Comparison of ENCODE assay signal across 10 mouse cellular contexts in the genomic region with DNA sequence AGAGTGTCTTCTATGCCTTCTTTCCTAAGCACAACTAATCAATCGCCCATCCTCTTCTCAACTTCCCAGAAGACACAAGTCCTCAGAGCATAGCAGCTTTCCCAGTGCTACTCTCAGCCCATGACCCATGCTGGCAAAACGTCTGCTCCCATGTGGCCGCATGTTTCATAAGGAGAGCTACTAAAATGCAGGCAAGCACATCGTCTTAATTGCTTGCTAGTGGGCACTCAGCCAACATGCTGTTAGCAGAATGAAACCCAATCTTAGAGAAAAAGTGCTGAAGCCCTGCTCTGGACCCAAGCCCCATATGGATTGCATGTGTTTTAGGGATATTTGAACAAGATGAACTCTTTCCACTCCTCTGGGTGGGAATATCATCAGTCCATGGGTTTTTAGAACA.
DNase-seq lines count a peak whose midpoint lies in the region; ATAC-seq and TF ChIP-seq lines count a peak whose summit lies in the region.
"Had no signal": no experiment of that assay in that cellular context is flagged by ENCODE, and none has a peak within 500 bp of the region (broad histone marks: within the 10 kb centered on the region; RNA-seq: fewer than 3 reads in every experiment).

No protein-coding gene starts in this region.

- peak; percentile 23 for DNase-seq in hindbrain, embryonic 11.5 days (ENCODE audit: low spot score)
- DNase-seq in NIH3T3 (ENCODE audit: low read depth), result peak; percentile 81
- no peak for DNase-seq in spleen, postnatal 14 days (ENCODE audit: low spot score in 2 of 2)
- no peak for DNase-seq in layer of hippocampus, postnatal 25 days (ENCODE audit: extremely low spot score in 1 of 2, low spot score in 1 of 2)
- DNase-seq in left cerebral cortex, adult 2 months (ENCODE audit: extremely low spot score in 1 of 2, low spot score in 2 of 2), result no peak

- no peaks in the 10 kb centered on the region for H3K9me3 ChIP-seq in hindbrain, embryonic 11.5 days (ENCODE audit: control insufficient read depth, low read length)
- H3K9me3 ChIP-seq in hindbrain, embryonic 13.5 days, result no peaks in the 10 kb centered on the region
- H3K9me3 ChIP-seq in forebrain, embryonic 16.5 days (ENCODE audit: control insufficient read depth, low read length), result no peaks in the 10 kb centered on the region
- H3K9me3 ChIP-seq in lung, embryonic 16.5 days (ENCODE audit: control insufficient read depth, low read length), result no peaks in the 10 kb centered on the region
- H3K9me3 ChIP-seq: intestine, embryonic 15.5 days; liver, embryonic 15.5 days had no signal

- no peaks in the 10 kb centered on the region for H3K36me3 ChIP-seq in hindbrain, embryonic 11.5 days (ENCODE audit: control insufficient read depth, insufficient read depth, low read length)
- H3K36me3 ChIP-seq in hindbrain, embryonic 13.5 days, result no peaks in the 10 kb centered on the region
- H3K36me3 ChIP-seq in forebrain, embryonic 16.5 days (ENCODE audit: control insufficient read depth, insufficient read depth), result no peaks in the 10 kb centered on the region
- no peaks in the 10 kb centered on the region for H3K36me3 ChIP-seq in lung, embryonic 16.5 days (ENCODE audit: control insufficient read depth, insufficient read depth, low read length)
- H3K36me3 ChIP-seq: intestine, embryonic 15.5 days; liver, embryonic 15.5 days had no signal

- ATAC-seq in hindbrain, embryonic 11.5 days (ENCODE audit: low FRiP score), result no peak
- no peak for ATAC-seq in hindbrain, embryonic 13.5 days (ENCODE audit: low FRiP score)
- ATAC-seq in forebrain, embryonic 16.5 days, result peak; percentile 77
- peak; percentile 91 for ATAC-seq in lung, embryonic 16.5 days (ENCODE audit: low read depth)
- ATAC-seq: intestine, embryonic 15.5 days had no signal

- H3K4me1 ChIP-seq in hindbrain, embryonic 11.5 days (replicated peaks; ENCODE audit: control insufficient read depth, insufficient read depth, low read length), result no peaks in the 10 kb centered on the region
- H3K4me1 ChIP-seq in hindbrain, embryonic 13.5 days (replicated peaks), result 0 out of 2 replicates have a peak, but pooled peaks cover 4% of the 10 kb centered on the region
- peaks cover 4% of the 10 kb centered on the region; the same call in 1 of the 2 replicates for H3K4me1 ChIP-seq in forebrain, embryonic 16.5 days (replicated peaks; ENCODE audit: control insufficient read depth, insufficient read depth, low read length)
- H3K4me1 ChIP-seq in lung, embryonic 16.5 days (replicated peaks; ENCODE audit: control insufficient read depth, insufficient read depth, low read length), result peaks cover 9% of the 10 kb centered on the region
- H3K4me1 ChIP-seq: intestine, embryonic 15.5 days; liver, embryonic 15.5 days had no signal

- no peaks in the 10 kb centered on the region for H3K27me3 ChIP-seq in hindbrain, embryonic 11.5 days (ENCODE audit: control insufficient read depth, insufficient read depth, low read length)
- H3K27me3 ChIP-seq in hindbrain, embryonic 13.5 days, result no peaks in the 10 kb centered on the region
- no peaks in the 10 kb centered on the region for H3K27me3 ChIP-seq in forebrain, embryonic 16.5 days (replicated peaks; ENCODE audit: control insufficient read depth, insufficient read depth, low read length)
- no peaks in the 10 kb centered on the region for H3K27me3 ChIP-seq in lung, embryonic 16.5 days (ENCODE audit: control insufficient read depth, insufficient read depth, low read depth, low read length)
- H3K27me3 ChIP-seq: intestine, embryonic 15.5 days; liver, embryonic 15.5 days had no signal

- no peak overlapping the region for H3K4me3 ChIP-seq in hindbrain, embryonic 11.5 days (ENCODE audit: low read depth, low read length)
- H3K4me3 ChIP-seq in hindbrain, embryonic 13.5 days, result no peak overlapping the region
- no peak overlapping the region for H3K4me3 ChIP-seq in forebrain, embryonic 16.5 days (replicated peaks; ENCODE audit: low read length)
- peak overlapping the region; percentile 7; the same call in 1 of the 2 replicates for H3K4me3 ChIP-seq in lung, embryonic 16.5 days (ENCODE audit: low read length)
- H3K4me3 ChIP-seq in left cerebral cortex, adult 2 months, result no peak overlapping the region
- H3K4me3 ChIP-seq: intestine, embryonic 15.5 days; liver, embryonic 15.5 days had no signal

- H3K9ac ChIP-seq in hindbrain, embryonic 11.5 days (ENCODE audit: low read depth, low read length), result no peak overlapping the region
- H3K9ac ChIP-seq in hindbrain, embryonic 13.5 days, result no peak overlapping the region
- no peak overlapping the region for H3K9ac ChIP-seq in forebrain, embryonic 16.5 days (replicated peaks; ENCODE audit: low read depth, low read length)
- H3K9ac ChIP-seq in lung, embryonic 16.5 days (ENCODE audit: low read length), result no peak overlapping the region
- H3K9ac ChIP-seq: intestine, embryonic 15.5 days; liver, embryonic 15.5 days had no signal

- intact Hi-C loops in left cerebral cortex, adult 2 months (cut with DNase I), result no loop called here

- H3K4me2 ChIP-seq in hindbrain, embryonic 11.5 days (replicated peaks; ENCODE audit: low read depth, low read length), result no peak overlapping the region
- no peak overlapping the region for H3K4me2 ChIP-seq in hindbrain, embryonic 13.5 days
- no peak overlapping the region for H3K4me2 ChIP-seq in forebrain, embryonic 16.5 days (ENCODE audit: low read length)
- H3K4me2 ChIP-seq in lung, embryonic 16.5 days (ENCODE audit: low read depth, low read length), result peak overlapping the region; percentile 48
- H3K4me2 ChIP-seq: intestine, embryonic 15.5 days; liver, embryonic 15.5 days had no signal

- 72% methylated on average over 4 of the region's 4 CpGs for WGBS in hindbrain, embryonic 11.5 days
- 48% methylated on average over 4 of the region's 4 CpGs for WGBS in hindbrain, embryonic 13.5 days
- WGBS in forebrain, embryonic 16.5 days, result 23% methylated on average over 4 of the region's 4 CpGs
- WGBS in lung, embryonic 16.5 days, result 21% methylated on average over 4 of the region's 4 CpGs

- TF ChIP-seq CTCF in left cerebral cortex, adult 2 months (IDR thresholded peaks at IDR 0.05), result no peak

- no peak overlapping the region for H3K27ac ChIP-seq in hindbrain, embryonic 11.5 days (ENCODE audit: low read depth, low read length)
- no peak overlapping the region for H3K27ac ChIP-seq in hindbrain, embryonic 13.5 days
- no peak overlapping the region for H3K27ac ChIP-seq in forebrain, embryonic 16.5 days (ENCODE audit: low read length)
- H3K27ac ChIP-seq in lung, embryonic 16.5 days (ENCODE audit: low read length), result peak overlapping the region; percentile 80
- H3K27ac ChIP-seq in left cerebral cortex, adult 2 months, result no peak overlapping the region
- H3K27ac ChIP-seq: intestine, embryonic 15.5 days; liver, embryonic 15.5 days had no signal

Comparison
In these comparisons a context has a peak if more than half of its experiments do, and no peak if none do; other contexts are left out.
1. ATAC-seq: peak in forebrain, embryonic 16.5 days (single experiment) and lung, embryonic 16.5 days (single experiment); none in hindbrain, embryonic 11.5 days (single experiment) and hindbrain, embryonic 13.5 days (single experiment).
2. DNase-seq: peak in hindbrain, embryonic 11.5 days (single experiment) and NIH3T3 (single experiment); none in spleen, postnatal 14 days (0 of 2), layer of hippocampus, postnatal 25 days (0 of 2) and left cerebral cortex, adult 2 months (0 of 2).